Mouse (Mus musculus) frontal cortex, adult (tissue): ENCODE data around the gene Yjefn3.

Experiments used
- ATAC-seq: cut with Nextera tagmentation; 2 replicates; pipeline ENCODE4 v1.9.2; 2017; ENCODE audit warnings: mild to moderate bottlenecking, moderate library complexity, mixed read lengths; ENCODE audit not compliant: low TSS enrichment

Gene Yjefn3

DNA sequence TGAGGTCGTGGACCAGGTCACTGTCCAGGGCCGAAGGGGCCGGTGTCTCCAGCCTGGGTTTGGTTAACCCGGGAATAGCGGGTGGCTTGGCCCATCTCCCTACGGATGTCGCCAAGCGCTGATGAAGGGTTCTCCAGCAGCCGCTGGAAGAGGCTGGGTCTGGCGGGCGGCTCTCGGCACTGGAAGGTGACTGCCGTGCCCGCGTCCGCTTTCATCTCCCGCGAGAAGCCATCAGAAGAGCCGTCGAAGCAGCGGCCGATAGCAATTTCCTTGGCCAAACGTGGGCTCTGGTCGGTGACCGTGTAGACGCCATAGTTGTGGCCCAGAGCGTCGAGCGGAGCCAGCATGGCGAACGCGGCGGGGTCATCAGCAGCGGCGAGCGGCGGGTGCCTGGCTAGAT is 21.7 kb downstream of the Yjefn3 start:
- ATAC-seq: no peak

GRCm38 (mm10) chr8:69879678-69880077 is 22.8 kb downstream of the Yjefn3 start:
- ATAC-seq: no peak

- no peak for ATAC-seq
Measured at GRCm38 (mm10) chr8:69877992-69878391, 24.5 kb downstream of the Yjefn3 start.

- ATAC-seq: no peak
Measured at GRCm38 (mm10) chr8:69877396-69877795, 25.1 kb downstream of the Yjefn3 start.

GRCm38 (mm10) chr8:69876967-69877366 is 25.5 kb downstream of the Yjefn3 start:
- no peak for ATAC-seq

DNA sequence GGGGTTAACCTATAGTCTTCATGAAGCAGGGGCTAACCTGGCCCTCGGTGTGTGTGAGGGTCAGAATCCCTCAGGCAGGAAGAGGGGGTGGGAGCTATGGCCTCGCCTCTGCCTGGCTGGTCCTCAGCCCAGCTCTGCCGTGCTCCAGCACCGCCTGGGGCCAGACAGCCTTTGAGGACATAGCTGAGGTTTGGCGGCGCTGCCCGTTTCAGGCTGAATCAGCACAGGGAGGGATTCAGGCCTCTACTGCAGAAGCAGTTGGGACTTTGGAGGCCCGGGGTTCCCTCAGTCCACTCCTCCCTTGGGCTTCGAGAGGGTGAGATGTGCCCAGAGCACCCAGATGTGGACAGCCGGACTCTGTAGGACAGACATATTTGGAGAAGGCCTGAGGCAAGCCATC is 26.4 kb downstream of the Yjefn3 start:
- no peak for ATAC-seq

DNA sequence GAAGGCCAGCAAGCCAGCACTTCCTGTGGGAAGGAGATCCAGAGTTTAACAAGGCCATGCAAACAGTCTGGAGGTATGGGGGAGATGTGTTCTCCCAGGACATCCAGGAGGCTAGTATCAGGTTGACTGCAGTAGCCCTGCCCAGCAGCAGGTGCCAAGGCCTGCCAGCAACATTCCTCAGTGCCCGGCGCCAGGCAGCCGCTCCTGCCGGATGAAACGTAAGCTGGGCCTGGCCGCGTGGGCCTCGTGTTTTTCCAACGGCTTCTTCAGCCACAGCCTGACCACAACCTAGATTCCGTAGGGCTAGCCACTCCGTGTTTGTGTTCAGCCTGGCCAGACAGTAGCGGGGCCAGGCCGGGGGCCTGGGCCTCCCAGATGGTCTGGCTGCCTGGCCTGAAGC is 27.9 kb downstream of the Yjefn3 start:
- no peak for ATAC-seq

GRCm38 (mm10) chr8:69874155-69874554 is 28.4 kb downstream of the Yjefn3 start:
- peak; percentile 38 for ATAC-seq

GRCm38 (mm10) chr8:69870907-69871306 is 31.6 kb downstream of the Yjefn3 start:
- ATAC-seq: no peak

DNA sequence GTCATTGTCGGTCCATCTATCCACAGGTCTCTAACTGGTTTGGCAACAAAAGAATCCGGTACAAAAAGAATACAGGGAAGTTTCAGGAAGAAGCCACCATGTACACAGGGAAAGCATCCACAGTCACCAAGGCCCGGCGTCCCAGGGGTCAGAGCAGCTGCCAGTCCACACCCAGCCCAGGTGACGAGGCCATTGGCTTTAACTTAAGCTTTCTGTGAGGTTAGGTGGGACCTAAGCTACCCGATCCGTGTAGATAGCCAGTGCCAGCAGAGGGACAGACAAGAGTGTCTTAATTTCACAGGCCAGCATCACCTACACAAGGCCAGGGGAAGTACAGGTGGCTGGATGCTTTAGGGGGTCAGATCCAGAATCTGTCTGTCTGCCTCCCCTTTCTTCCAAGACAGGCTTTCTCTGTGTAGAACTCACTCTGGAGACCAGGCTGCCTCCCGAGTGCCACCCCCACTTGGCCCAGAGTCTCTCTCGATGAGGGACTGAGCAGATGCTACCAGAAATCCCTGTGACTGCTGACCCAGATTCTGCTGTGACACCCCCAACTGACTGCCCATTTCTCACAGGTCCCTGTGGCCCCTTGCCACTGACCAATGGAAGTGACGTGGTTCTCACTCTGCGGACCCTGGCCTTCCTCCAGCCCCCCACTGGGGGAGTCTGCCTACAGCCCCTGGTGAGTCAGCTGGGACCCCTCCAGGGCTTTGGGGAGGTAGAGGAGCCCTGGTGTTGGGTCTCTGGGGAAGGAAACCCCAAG is 32.3 kb downstream of the Yjefn3 start:
- peak; percentile 74 for ATAC-seq

DNA sequence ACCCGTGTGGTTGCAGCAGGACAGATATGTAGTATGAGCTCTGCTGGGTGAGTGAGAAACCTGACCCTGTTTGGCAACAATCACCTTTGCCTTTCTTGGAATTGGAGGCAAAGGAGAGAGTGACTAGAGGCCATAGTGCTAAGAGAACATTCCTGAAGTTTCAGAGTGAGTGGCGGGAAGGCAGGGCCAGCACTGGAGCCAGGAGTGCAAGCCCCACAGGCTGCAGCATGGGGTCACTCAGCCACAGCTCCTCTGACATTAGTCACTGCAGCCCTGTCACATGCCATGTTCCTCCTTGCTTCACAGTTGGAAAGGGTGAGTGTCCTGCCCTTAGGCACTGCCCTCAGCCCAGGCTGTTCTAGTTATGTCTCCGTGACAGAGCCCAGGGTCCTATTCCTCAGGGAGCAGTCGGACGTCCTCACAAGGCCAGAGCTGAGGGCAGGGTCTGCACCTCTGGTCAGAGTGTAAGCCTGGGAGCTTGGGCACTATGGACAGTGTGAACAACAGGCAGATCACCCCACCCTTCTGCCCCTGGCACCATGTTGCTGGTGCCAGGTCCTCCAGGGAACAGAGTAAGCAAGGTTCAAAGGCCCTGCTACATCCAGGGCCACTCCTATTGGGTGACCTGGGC is 34.7 kb downstream of the Yjefn3 start:
- ATAC-seq: no peak

DNA sequence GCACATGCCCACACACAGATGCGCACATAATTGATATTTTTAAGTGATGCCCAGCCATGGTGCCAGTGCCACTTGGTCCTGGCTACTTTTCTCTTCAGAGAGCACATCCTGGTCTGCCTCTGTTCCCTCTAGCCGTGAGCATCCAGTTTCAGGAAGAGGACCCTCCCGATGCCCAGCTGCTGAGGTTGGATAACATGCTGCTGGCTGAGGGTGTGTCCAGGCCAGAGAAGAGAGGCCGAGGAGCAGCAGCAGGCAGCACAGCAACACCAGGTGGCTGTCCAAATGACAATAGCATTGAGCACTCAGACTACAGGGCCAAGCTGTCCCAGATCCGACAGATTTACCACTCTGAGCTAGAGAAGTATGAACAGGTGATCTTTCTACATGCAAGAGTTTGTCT is 38.3 kb downstream of the Yjefn3 start:
- no peak for ATAC-seq

- peak; percentile 77 for ATAC-seq
Measured at GRCm38 (mm10) chr8:69863387-69864020, 39.0 kb downstream of the Yjefn3 start.

DNA sequence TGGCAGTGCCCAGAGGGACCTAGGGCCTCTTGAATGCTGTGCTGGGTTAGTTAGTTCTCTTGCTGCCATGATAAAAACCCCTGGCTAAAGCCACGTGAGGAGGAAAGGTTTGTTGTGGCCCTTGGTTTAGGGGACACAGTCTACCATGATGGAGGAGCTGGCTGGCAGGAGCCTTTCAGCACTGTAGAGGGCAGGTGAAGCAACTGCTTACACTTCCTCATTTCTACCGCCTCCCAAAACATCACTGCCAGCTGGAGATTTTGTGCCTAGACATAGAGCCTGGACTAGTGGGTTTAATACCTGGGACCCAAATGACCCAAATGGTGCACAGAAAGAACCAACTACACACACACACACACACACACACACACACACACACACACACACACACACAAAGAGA is 41.3 kb downstream of the Yjefn3 start:
- ATAC-seq: no peak

DNA sequence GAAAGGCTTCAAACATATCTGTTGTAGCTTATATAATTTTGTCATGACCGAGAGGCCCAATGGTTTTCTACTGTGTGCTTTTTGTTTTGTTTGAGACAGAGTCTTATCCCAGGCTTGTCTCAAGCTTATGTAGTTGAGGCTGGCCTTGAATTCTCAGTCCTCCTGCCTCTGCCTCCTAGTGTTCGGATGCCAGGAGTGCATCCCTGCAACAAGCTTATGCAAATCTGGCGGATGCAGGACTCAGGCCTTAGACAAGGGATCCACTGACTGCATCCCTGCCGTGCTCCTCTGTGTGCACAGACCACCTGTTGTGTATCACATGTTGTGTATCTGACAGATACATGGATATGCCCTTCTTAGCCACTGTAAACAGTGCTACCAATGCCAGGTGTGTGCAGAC is 41.7 kb downstream of the Yjefn3 start:
- ATAC-seq: no peak

DNA sequence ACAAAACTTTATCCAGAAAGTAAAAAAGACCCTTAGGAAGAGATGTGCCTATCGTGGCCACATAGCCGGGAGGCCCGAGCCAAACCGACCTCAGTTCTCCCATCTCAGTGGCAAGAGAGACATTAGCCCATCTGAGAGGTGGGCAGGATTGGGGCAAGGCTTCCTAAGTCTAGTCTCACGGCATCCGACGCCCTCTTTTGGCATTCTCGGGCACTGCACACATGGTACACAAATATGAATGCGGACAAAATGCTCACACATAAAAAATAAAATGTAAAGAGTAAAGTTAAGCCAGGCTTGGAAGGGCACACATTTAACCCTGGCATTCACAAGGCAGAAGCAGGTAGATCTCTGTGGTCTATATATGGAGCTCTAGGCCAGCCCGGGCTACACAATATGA is 48.6 kb downstream of the Yjefn3 start:
- no peak for ATAC-seq

DNA sequence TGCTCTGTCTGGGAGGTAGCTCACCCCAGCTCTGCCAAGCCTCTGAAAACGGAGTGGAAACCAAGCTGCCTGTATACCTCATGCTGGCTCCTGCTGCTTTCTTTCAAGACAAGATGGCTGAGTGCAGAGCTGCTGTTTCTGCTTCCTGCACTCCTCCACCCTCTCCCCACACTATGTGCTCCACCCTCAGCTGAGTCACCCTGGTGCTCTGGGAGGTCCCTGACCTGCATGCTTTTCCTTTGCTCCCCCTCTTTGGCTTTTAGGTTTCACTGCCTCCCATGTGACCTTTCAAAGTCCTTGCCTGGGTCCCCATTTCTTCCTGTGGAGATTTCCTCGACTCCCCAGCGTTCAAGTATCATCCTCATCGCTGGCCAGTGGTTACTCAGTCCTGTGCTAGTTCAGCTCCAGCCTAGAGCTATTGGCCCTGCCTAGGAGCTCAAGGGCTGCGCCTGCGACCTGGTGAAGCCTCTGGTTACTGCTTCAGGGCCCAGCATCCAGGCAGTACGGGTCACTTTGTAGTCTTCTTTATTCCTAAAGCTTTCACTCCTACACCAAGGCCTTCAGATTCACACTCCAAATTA is 51.5 kb downstream of the Yjefn3 start:
- ATAC-seq: no peak

DNA sequence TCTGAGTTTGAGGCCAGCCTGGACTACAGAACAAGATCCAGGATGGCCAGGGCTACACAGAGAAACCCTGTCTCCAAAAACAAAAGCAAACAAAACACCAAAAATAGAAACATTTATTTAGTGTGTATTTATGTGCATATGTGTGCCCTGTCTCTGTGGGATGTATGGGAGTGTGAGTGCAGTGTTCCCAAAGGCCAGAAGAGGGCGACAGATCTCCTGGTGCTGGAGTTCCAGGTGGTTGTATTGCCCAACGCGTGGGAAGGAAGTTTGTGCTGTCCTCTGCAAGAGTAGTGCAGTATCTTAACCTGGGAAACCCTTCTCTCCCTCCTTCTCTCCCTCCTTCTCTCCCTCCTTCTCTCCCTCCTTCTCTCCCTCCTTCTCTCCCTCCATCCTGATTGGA is 52.6 kb downstream of the Yjefn3 start:
- no peak for ATAC-seq

DNA sequence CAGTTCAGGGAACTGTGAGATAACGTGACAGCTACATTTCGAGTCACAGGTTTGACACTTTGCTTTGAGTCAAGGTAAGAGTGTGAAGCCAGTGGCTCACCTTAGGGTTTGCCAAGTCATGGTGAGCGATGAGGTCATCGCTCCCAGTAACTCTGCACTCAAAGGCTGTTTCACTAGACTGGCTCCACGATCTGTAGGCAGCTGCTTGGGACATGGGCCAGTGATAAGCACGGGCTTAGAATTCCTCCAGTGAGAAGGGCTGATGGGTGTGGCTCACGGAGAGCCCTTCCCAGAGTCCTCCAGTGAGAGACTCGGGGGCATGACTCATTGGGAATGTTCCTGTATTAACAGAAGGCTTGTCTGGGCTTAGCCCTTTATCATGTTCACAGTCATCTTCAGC is 53.6 kb downstream of the Yjefn3 start:
- no peak for ATAC-seq

DNA sequence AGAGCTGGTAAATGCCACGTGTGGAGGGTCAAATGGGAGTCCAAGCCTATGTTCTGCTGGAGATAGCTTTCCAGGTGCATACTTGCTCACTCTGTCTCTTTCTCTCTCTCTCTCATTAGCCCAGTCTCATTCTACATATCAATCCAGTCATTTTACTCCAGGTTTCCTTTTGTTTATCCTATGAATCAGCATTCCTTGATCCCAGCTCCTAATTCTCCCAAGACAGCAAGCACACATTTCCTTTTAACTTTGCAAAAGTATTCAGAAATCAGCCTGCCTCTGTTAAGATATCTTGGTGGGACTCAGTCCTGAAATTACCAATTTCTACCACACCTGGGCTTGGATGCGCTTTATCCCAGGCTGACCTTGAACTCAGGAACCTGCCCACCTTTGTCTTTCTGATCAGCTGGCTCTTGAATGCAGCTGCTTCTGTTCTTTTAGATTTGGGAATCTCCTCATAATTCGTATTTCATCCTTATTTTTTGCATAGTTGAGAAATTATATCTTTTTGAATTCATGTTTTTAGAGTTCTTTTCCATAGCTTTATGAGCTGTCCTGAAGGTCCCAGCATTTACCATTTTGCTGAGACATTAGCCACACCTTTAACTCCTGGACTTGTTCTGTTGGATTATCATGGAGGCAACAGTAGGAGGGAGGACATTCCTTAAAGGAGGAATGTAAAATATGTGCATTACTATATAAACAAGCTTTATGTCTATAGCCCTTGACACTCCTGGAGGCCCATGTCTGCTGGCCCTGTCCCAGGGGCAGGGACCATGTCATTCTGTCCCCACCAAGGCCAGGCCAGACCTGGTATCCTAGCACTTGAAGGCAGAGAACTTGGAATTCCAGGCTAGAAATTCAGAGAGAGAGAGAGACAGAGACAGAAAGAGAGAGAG is 55.1 kb downstream of the Yjefn3 start:
- ATAC-seq: no peak
